Mouse (Mus musculus): ENCODE measurements around the gene Cdh4.

DNA sequence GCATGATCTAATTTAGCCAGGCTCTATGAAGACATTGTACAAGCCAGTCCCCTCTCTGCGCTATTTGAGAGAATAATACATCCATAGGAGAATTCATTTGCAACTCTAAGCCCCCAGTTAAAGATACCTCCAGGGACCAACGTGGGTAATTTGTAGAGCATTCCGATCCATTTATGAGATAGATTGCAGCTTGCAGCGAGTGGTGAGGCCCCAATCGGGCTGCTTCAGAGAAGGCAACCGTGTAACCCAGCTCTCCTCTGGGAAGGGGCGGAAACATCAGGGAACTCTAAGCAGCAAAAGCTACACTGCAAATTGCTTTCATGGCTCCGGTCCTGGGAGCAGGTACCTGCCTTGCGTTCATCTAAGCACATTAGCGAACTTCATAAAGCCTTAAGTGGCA is 126.9 kb downstream of the Cdh4 start:
- no peak for TF ChIP-seq CTCF (IDR thresholded peaks at IDR 0.05; ENCODE audit: borderline replicate concordance, extremely low read depth, insufficient read depth, insufficient read length)
- no peak for TF ChIP-seq POLR2A (IDR thresholded peaks at IDR 0.05; ENCODE audit: borderline replicate concordance, extremely low read depth, insufficient read depth, insufficient read length, poor library complexity, severe bottlenecking)

All from brain, embryonic 14.5 days (tissue).